Mouse (Mus musculus): ENCODE results near the gene Flt3l.

GRCm38 (mm10) chr7:45090251-45090977 lies 45.8 kb downstream of the Flt3l start:
- no peak for TF ChIP-seq MAX (IDR thresholded peaks at IDR 0.05; ENCODE audit: low read depth)
- TF ChIP-seq POLR2A (IDR thresholded peaks at IDR 0.05; ENCODE audit: insufficient read length, low read depth) = no peak
- no peak for TF ChIP-seq TCF12 (IDR thresholded peaks at IDR 0.05; ENCODE audit: insufficient read depth, poor library complexity, severe bottlenecking)
- no peak for TF ChIP-seq CEBPB (IDR thresholded peaks at IDR 0.05; ENCODE audit: insufficient read depth, poor library complexity, severe bottlenecking)
- TF ChIP-seq USF1 (IDR thresholded peaks at IDR 0.05; ENCODE audit: low read depth) = no peak
- no peak for TF ChIP-seq MYOG (IDR thresholded peaks at IDR 0.05; ENCODE audit: control insufficient read depth in 1 of 3, insufficient read depth in 1 of 3, insufficient read length in 2 of 3, low read depth in 2 of 3)
- TF ChIP-seq E2F4 (IDR thresholded peaks at IDR 0.05; ENCODE audit: insufficient read depth) = no peak
- no peak for TF ChIP-seq TCF3 (IDR thresholded peaks at IDR 0.05; ENCODE audit: insufficient read length, low read depth)
- no peak for TF ChIP-seq MYOD1 (IDR thresholded peaks at IDR 0.05; ENCODE audit: control insufficient read depth in 1 of 3, insufficient read length in 2 of 3, low read depth in 2 of 3)
- no peak for TF ChIP-seq REST (IDR thresholded peaks at IDR 0.05; ENCODE audit: insufficient read depth, insufficient read length)
- TF ChIP-seq POLR2AphosphoS2 (IDR thresholded peaks at IDR 0.05; ENCODE audit: insufficient read length, low read depth) = no peak
- TF ChIP-seq SRF (IDR thresholded peaks at IDR 0.05; ENCODE audit: control insufficient read depth, insufficient read length, low read depth) = no peak

All from myocyte (in vitro differentiated cells).